Mouse (Mus musculus) limb, embryonic 11.5 days (tissue): ENCODE results near the gene A930017K11Rik. TPM values are rescaled to one million over a fixed set of nuclear protein-coding genes. Genes with fewer than 3 reads are reported as not detected.

Experiments
- ATAC-seq: fragments of 200-750 bp; cut with Nextera tagmentation; 2 replicates; pipeline ENCODE4 v1.8.0; 2017; ENCODE audit warnings: low read depth; ENCODE audit not compliant: insufficient number of reproducible peaks, low FRiP score, low TSS enrichment
- DNase-seq: peaks from one replicate; pipeline ENCODE4 v3.0.0-alpha.2; 2015; ENCODE audit warnings: low spot score
- H3K27ac ChIP-seq: fragments of 300-500 bp; sonication (generic); replicated peaks from 2 replicates; pipeline ENCODE4 v1.5.1; 2014; ENCODE audit warnings: low read depth, mild to moderate bottlenecking, low read length
- H3K27me3 ChIP-seq: fragments of 300-500 bp; sonication (generic); 2 replicates; pipeline ENCODE4 v1.6.1; 2014; ENCODE audit warnings: mild to moderate bottlenecking, low read length, mixed read lengths; ENCODE audit not compliant: control insufficient read depth, insufficient read depth
- H3K36me3 ChIP-seq: fragments of 300-500 bp; sonication (generic); 2 replicates; pipeline ENCODE4 v1.6.1; 2014; ENCODE audit warnings: mild to moderate bottlenecking, low read length, moderate library complexity, mixed read lengths; ENCODE audit not compliant: control insufficient read depth, insufficient read depth
- H3K4me1 ChIP-seq: fragments of 300-500 bp; sonication (generic); 2 replicates; pipeline ENCODE4 v1.6.1; 2014; ENCODE audit warnings: low read length, mixed read lengths; ENCODE audit not compliant: control insufficient read depth, insufficient read depth
- H3K4me2 ChIP-seq: fragments of 300-500 bp; sonication (generic); 2 replicates; pipeline ENCODE4 v1.6.1; 2014; ENCODE audit warnings: low read depth, mild to moderate bottlenecking, moderate library complexity; ENCODE audit not compliant: severe bottlenecking
- H3K4me3 ChIP-seq: fragments of 300-500 bp; sonication (generic); 2 replicates; pipeline ENCODE4 v1.5.1; 2014; ENCODE audit warnings: low read depth, low read length
- H3K9ac ChIP-seq: fragments of 300-500 bp; sonication (generic); 2 replicates; pipeline ENCODE4 v1.6.1; 2014; ENCODE audit warnings: mild to moderate bottlenecking, low read length
- H3K9me3 ChIP-seq: fragments of 300-500 bp; sonication (generic); 2 replicates; pipeline ENCODE4 v1.6.1; 2016; ENCODE audit warnings: low read length; ENCODE audit not compliant: control insufficient read depth
- WGBS: fragments of 180-500 bp; shearing (Covaris S2); extraction: QIAGEN DNeasy Blood & Tissue Kit; methylation state at CpG from one replicate; pipeline ENCODE4 v1.1.7; 2014; 5-methylcytosine and 5-hydroxymethylcytosine counted together
- polyA plus RNA-seq: library from polyadenylated mRNA; unstranded; fragments of >200 nt; fragmentation: Nextera tagmentation; extraction: Ambion mirVana; gene quantifications from 2 replicates; pipeline ENCODE4 v1.2.1, GENCODE M21; 2014

A930017K11Rik gene
- polyA plus RNA-seq, 1 experiment from 2014 or later, result 0.33 TPM

- H3K27me3 ChIP-seq, result no peaks in the 10 kb centered on the region
- H3K4me1 ChIP-seq, result peaks cover 5% of the 10 kb centered on the region
- no peaks in the 10 kb centered on the region for H3K9me3 ChIP-seq
- no peak overlapping the region for H3K27ac ChIP-seq
- H3K4me2 ChIP-seq, result no peak overlapping the region
- no peak overlapping the region for H3K4me3 ChIP-seq
- WGBS, result 85% methylated on average over 1 of the region's 1 CpGs
- H3K36me3 ChIP-seq, result no peaks in the 10 kb centered on the region
- ATAC-seq (no peak), DNase-seq (no peak)
- H3K9ac ChIP-seq, result no peak overlapping the region
Measured at GRCm38 (mm10) chr17:25913877-25914275, 38.5 kb downstream of the A930017K11Rik start.

DNA sequence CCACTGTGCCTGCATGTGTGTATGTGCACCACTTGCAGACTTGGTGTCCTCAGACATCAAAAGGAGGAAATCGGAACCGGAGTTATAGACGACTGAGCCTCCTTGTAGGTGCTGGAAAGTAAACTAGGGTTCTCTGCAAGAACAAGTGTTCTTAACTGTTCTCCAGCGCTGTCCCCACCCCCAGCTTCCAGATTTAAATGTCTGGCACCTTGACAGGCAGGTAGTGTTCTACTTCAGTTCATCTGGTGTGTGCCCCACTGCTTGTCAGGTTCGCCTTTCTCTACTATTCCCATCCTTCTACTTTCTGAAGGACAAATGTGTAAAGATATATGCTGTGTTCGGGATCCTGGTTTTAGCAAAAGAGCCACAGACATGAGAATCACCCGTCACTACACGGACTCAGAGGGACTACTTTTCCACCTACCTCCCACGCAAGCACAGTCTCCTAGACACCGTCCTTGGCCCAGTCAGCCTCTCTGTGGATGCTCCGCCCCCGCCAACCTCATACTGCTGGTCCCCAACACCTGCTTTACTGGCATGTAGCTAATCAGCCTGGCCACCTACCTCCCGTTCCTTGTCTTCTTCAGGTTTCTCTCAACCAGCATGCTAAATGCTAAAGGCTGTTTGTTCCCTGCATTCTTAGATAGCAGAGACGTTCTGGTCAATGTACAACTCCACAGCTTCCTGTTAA, 39.0 kb downstream of the A930017K11Rik start:
- Histone ChIP-seq H3K9ac (no peak overlapping the region), H3K4me1 (peaks cover 2% of the 10 kb centered on the region), H3K36me3 (no peaks in the 10 kb centered on the region), H3K27ac (no peak overlapping the region), H3K27me3 (no peaks in the 10 kb centered on the region), H3K4me3 (no peak overlapping the region), H3K9me3 (no peaks in the 10 kb centered on the region), H3K4me2 (no peak overlapping the region)
- WGBS, result 84% methylated on average over 14 of the region's 14 CpGs
- ATAC-seq, result no peak
- DNase-seq, result no peak

DNA sequence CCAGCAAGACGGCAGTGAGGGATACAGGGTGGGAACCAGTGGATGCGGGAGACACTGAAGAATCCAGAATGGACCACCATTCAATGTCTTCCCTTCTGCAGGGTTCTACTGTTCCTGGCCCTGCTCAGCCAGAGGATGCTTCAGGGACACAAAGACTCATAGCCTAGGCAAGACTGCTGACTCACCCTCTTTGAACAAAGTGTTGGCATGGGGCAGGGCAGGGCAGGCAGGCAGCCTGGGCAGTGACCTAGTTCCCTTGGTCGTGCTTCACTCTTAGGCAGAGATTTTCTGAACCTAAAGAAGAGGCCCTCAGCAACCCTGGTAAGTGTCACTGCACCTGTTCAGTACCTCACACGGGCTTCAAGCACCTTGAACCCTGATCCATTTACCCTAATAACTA, 40.5 kb downstream of the A930017K11Rik start:
- Histone ChIP-seq H3K4me1 (no peaks in the 10 kb centered on the region), H3K4me3 (no peak overlapping the region), H3K27me3 (no peaks in the 10 kb centered on the region), H3K27ac (no peak overlapping the region), H3K9ac (no peak overlapping the region), H3K9me3 (no peaks in the 10 kb centered on the region), H3K36me3 (no peaks in the 10 kb centered on the region), H3K4me2 (no peak overlapping the region)
- 91% methylated on average over 4 of the region's 4 CpGs for WGBS
- ATAC-seq (no peak), DNase-seq (no peak)

GRCm38 (mm10) chr17:25907640-25908039, 44.7 kb downstream of the A930017K11Rik start:
- no peaks in the 10 kb centered on the region for H3K27me3 ChIP-seq
- no peak for ATAC-seq
- no peak overlapping the region for H3K9ac ChIP-seq
- no peaks in the 10 kb centered on the region for H3K9me3 ChIP-seq
- no peak overlapping the region for H3K4me3 ChIP-seq
- H3K27ac ChIP-seq, result no peak overlapping the region
- H3K4me2 ChIP-seq, result no peak overlapping the region
- H3K36me3 ChIP-seq, result no peaks in the 10 kb centered on the region
- no peaks in the 10 kb centered on the region for H3K4me1 ChIP-seq
- 88% methylated on average over 2 of the region's 2 CpGs for WGBS
- no peak for DNase-seq

DNA sequence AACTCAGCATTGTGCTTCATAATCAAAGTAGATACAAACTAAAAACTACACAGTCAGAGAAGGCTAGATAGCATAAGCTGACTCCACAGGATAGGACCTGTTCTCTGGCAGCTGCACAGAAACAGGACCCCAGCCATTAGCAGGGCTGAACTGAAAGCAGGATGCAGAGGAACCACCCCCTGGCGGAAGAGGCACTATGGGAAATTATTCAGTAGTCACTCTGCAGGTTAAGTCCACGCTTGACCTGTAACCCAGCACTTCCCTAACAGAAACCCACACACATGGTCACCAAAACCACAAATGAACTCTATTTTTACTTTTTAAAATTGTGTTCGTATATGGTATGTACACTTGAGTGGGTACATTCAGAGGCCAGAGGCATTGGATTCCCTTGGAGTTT, 49.3 kb downstream of the A930017K11Rik start:
- H3K4me1 ChIP-seq, result no peaks in the 10 kb centered on the region
- DNase-seq (no peak), ATAC-seq (no peak)
- H3K4me2 ChIP-seq, result no peak overlapping the region
- no peaks in the 10 kb centered on the region; the same call in 1 of the 2 replicates for H3K9me3 ChIP-seq
- H3K36me3 ChIP-seq, result 0 out of 2 replicates have a peak, but pooled peaks cover 3% of the 10 kb centered on the region
- no peak overlapping the region for H3K4me3 ChIP-seq
- 86% methylated on average over 3 of the region's 3 CpGs for WGBS
- no peak overlapping the region for H3K9ac ChIP-seq
- no peak overlapping the region for H3K27ac ChIP-seq
- no peaks in the 10 kb centered on the region for H3K27me3 ChIP-seq

- no peak overlapping the region for H3K4me2 ChIP-seq
- H3K9ac ChIP-seq, result no peak overlapping the region
- WGBS, result 96% methylated on average over 1 of the region's 1 CpGs
- H3K27ac ChIP-seq, result no peak overlapping the region
- no peaks in the 10 kb centered on the region for H3K4me1 ChIP-seq
- no peaks in the 10 kb centered on the region; the same call in 1 of the 2 replicates for H3K9me3 ChIP-seq
- no peaks in the 10 kb centered on the region for H3K27me3 ChIP-seq
- no peak for ATAC-seq
- H3K4me3 ChIP-seq, result no peak overlapping the region
- DNase-seq, result no peak
- 0 out of 2 replicates have a peak, but pooled peaks cover 3% of the 10 kb centered on the region for H3K36me3 ChIP-seq
Measured at GRCm38 (mm10) chr17:25900193-25900592, 52.2 kb downstream of the A930017K11Rik start.

Other genes with a start within 250 kb of the A930017K11Rik start
- 3.2 and 9.7 TPM in 2 replicates for gene Gng13, start 235.4 kb downstream of the A930017K11Rik start, polyA plus RNA-seq
- 29.1 and 31.5 TPM in 2 replicates for gene Chtf18, start 225.1 kb downstream of the A930017K11Rik start, polyA plus RNA-seq
- 20.4 and 23.4 TPM in 2 replicates for gene Rpusd1, start 224.9 kb downstream of the A930017K11Rik start, polyA plus RNA-seq
- gene Mslnl, start 216.5 kb downstream of the A930017K11Rik start, polyA plus RNA-seq, result not detected in 2 replicates
- 0.14 and 0.24 TPM in 2 replicates for gene Msln, start 198.2 kb downstream of the A930017K11Rik start, polyA plus RNA-seq
- gene Narfl, start 178.8 kb downstream of the A930017K11Rik start, polyA plus RNA-seq, result 21.8 and 23.6 TPM in 2 replicates
- gene Haghl, start 166.9 kb downstream of the A930017K11Rik start, polyA plus RNA-seq, result 62.7 and 68.0 TPM in 2 replicates
- 0.11 and 0.16 TPM in 2 replicates for gene Ccdc78, start 166.0 kb downstream of the A930017K11Rik start, polyA plus RNA-seq
- 52.3 and 53.4 TPM in 2 replicates for gene Fam173a, start 159.7 kb downstream of the A930017K11Rik start, polyA plus RNA-seq
- 0.29 TPM in 1 of 2 replicates, not detected in the other for gene AC134908.4, start 156.9 kb downstream of the A930017K11Rik start, polyA plus RNA-seq
- gene Metrn, start 155.4 kb downstream of the A930017K11Rik start, polyA plus RNA-seq, result 13.3 and 15.0 TPM in 2 replicates
- gene Fbxl16, start 143.5 kb downstream of the A930017K11Rik start, polyA plus RNA-seq, result 1.4 and 1.5 TPM in 2 replicates
- 27.7 and 27.9 TPM in 2 replicates for gene Wdr24, start 128.9 kb downstream of the A930017K11Rik start, polyA plus RNA-seq
- 45.5 and 55.0 TPM in 2 replicates for gene Jmjd8, start 123.7 kb downstream of the A930017K11Rik start, polyA plus RNA-seq
- gene Stub1, start 119.2 kb downstream of the A930017K11Rik start, polyA plus RNA-seq, result 341 and 353 TPM in 2 replicates
- 1.2 TPM in 2 replicates for gene Rhbdl1, start 115.3 kb downstream of the A930017K11Rik start, polyA plus RNA-seq
- 0.77 and 0.95 TPM in 2 replicates for gene Gm20683, start 110.8 kb downstream of the A930017K11Rik start, polyA plus RNA-seq
- gene Rhot2, start 107.7 kb downstream of the A930017K11Rik start, polyA plus RNA-seq, result 9.4 and 10.7 TPM in 2 replicates
- gene Wdr90, start 91.1 kb downstream of the A930017K11Rik start, polyA plus RNA-seq, result 19.3 and 22.4 TPM in 2 replicates
- 7.8 and 10.7 TPM in 2 replicates for gene Mcrip2, start 83.8 kb downstream of the A930017K11Rik start, polyA plus RNA-seq
- 55.9 and 60.9 TPM in 2 replicates for gene Mettl26, start 77.5 kb downstream of the A930017K11Rik start, polyA plus RNA-seq
- gene Wfikkn1, start 71.7 kb downstream of the A930017K11Rik start, polyA plus RNA-seq, result 0.68 and 0.75 TPM in 2 replicates
- 19.2 and 19.7 TPM in 2 replicates for gene Rab40c, start 32.8 kb downstream of the A930017K11Rik start, polyA plus RNA-seq
- 50.9 and 52.8 TPM in 2 replicates for gene Pigq, start 7.6 kb downstream of the A930017K11Rik start, polyA plus RNA-seq
- 0.27 TPM in 1 of 2 replicates, not detected in the other for gene Nhlrc4, start 7.6 kb downstream of the A930017K11Rik start, polyA plus RNA-seq
- 23.8 and 25.7 TPM in 2 replicates for gene Capn15, start 33.2 kb upstream of the A930017K11Rik start, polyA plus RNA-seq
- 15.9 and 17.4 TPM in 2 replicates for gene Rab11fip3, start 117.0 kb upstream of the A930017K11Rik start, polyA plus RNA-seq
- gene Decr2, start 137.8 kb upstream of the A930017K11Rik start, polyA plus RNA-seq, result 19.0 and 22.3 TPM in 2 replicates
- gene Nme4, start 143.0 kb upstream of the A930017K11Rik start, polyA plus RNA-seq, result 111 and 122 TPM in 2 replicates
- gene Tmem8, start 160.7 kb upstream of the A930017K11Rik start, polyA plus RNA-seq, result 0.40 and 0.55 TPM in 2 replicates
- 259 and 283 TPM in 2 replicates for gene Mrpl28, start 170.9 kb upstream of the A930017K11Rik start, polyA plus RNA-seq
- gene Axin1, start 186.1 kb upstream of the A930017K11Rik start, polyA plus RNA-seq, result 17.1 and 23.7 TPM in 2 replicates
- gene Pdia2, start 246.5 kb upstream of the A930017K11Rik start, polyA plus RNA-seq, result 0.27 and 1.1 TPM in 2 replicates